Mouse (Mus musculus) stomach, postnatal 0 days (tissue): ENCODE results near the gene Slc16a4. TPM values are rescaled to one million over a fixed set of nuclear protein-coding genes. Genes with fewer than 3 reads are reported as not detected.
A peak's percentile ranks its signal among the peaks of the same experiment; 100 is the strongest.

Experiments
- ATAC-seq: fragments of 200-750 bp; cut with Nextera tagmentation; 2 replicates; pipeline ENCODE4 v1.8.0; 2017; ENCODE audit not compliant: low FRiP score, low TSS enrichment
- DNase-seq: peaks from one replicate; pipeline ENCODE4 v3.0.0-alpha.2; 2016; ENCODE audit warnings: low spot score
- H3K27ac ChIP-seq: fragments of 300-500 bp; sonication (generic); replicated peaks from 2 replicates; pipeline ENCODE4 v1.5.1; 2014; ENCODE audit warnings: mild to moderate bottlenecking, control low read depth
- H3K27me3 ChIP-seq: fragments of 300-500 bp; sonication (generic); 2 replicates; pipeline ENCODE4 v1.6.1; 2014; ENCODE audit warnings: low read length; ENCODE audit not compliant: control insufficient read depth, insufficient read depth
- H3K36me3 ChIP-seq: fragments of 300-500 bp; sonication (generic); 2 replicates; pipeline ENCODE4 v1.6.1; 2014; ENCODE audit warnings: low read length, mixed read lengths; ENCODE audit not compliant: control insufficient read depth, insufficient read depth
- H3K4me1 ChIP-seq: fragments of 300-500 bp; sonication (generic); replicated peaks from 2 replicates; pipeline ENCODE4 v1.6.1; 2014; ENCODE audit warnings: antibody characterized with exemption; ENCODE audit not compliant: control insufficient read depth, insufficient read depth
- H3K4me2 ChIP-seq: fragments of 300-500 bp; sonication (generic); replicated peaks from 2 replicates; pipeline ENCODE4 v1.6.1; 2014; ENCODE audit warnings: low read depth, mild to moderate bottlenecking, control low read depth, moderate library complexity
- H3K4me3 ChIP-seq: fragments of 300-500 bp; sonication (generic); 2 replicates; pipeline ENCODE4 v1.5.1; 2014; ENCODE audit warnings: low read depth, low read length, control low read depth
- H3K9ac ChIP-seq: fragments of 300-500 bp; sonication (generic); 2 replicates; pipeline ENCODE4 v1.6.1; 2014; ENCODE audit warnings: mild to moderate bottlenecking, low read length, control low read depth, mixed read lengths
- H3K9me3 ChIP-seq: fragments of 300-500 bp; sonication (generic); 2 replicates; pipeline ENCODE4 v1.6.1; 2016; ENCODE audit warnings: low read length; ENCODE audit not compliant: control insufficient read depth
- CTCF ChIP-seq: IDR thresholded peaks from 2 replicates; pipeline ENCODE4 v1.5.1; 2016; ENCODE audit warnings: antibody characterized with exemption, low read depth, mild to moderate bottlenecking, moderate library complexity
- EP300 ChIP-seq: optimal IDR thresholded peaks from 2 replicates; pipeline ENCODE3; 2016; ENCODE audit warnings: antibody characterized with exemption
- whole genome bisulfite sequencing: fragments of 180-500 bp; shearing (Covaris S2); extraction: QIAGEN DNeasy Blood & Tissue Kit; methylation state at CpG from one replicate; pipeline ENCODE4 v1.1.7; 2014; 5-methylcytosine and 5-hydroxymethylcytosine counted together
- polyA plus RNA-seq: library from polyadenylated mRNA; unstranded; fragments of >200 nt; fragmentation: Nextera tagmentation; extraction: Ambion mirVana; gene quantifications from 2 replicates; pipeline ENCODE4 v1.2.1, GENCODE M21; 2015

The Slc16a4 gene
- polyA plus RNA-seq, 1 experiment from 2014 or later: 2.1 TPM

- no peak overlapping the region for H3K27ac ChIP-seq
- TF ChIP-seq EP300 (no peak), CTCF (no peak)
- DNase-seq (no peak), ATAC-seq (no peak)
- no peaks in the 10 kb centered on the region for H3K9me3 ChIP-seq
- H3K4me3 ChIP-seq: no peak overlapping the region
- H3K36me3 ChIP-seq: no peaks in the 10 kb centered on the region; the same call in 1 of the 2 replicates
- no peak overlapping the region for H3K9ac ChIP-seq
- no peaks in the 10 kb centered on the region for H3K27me3 ChIP-seq
- WGBS: 93% methylated on average over 2 of the region's 2 CpGs
- H3K4me2 ChIP-seq: no peak overlapping the region
- H3K4me1 ChIP-seq: no peaks in the 10 kb centered on the region
These were observed 30.1 kb downstream of the Slc16a4 start for GRCm38 (mm10) chr3:107321141-107321540.

GRCm38 (mm10) chr3:107321776-107322175, 30.7 kb downstream of the Slc16a4 start:
- H3K4me2 ChIP-seq: no peak overlapping the region
- no peaks in the 10 kb centered on the region; the same call in 1 of the 2 replicates for H3K36me3 ChIP-seq
- H3K4me3 ChIP-seq: no peak overlapping the region
- H3K27me3 ChIP-seq: no peaks in the 10 kb centered on the region
- no peaks in the 10 kb centered on the region for H3K9me3 ChIP-seq
- TF ChIP-seq EP300 (no peak), CTCF (no peak)
- no peak for ATAC-seq
- no peaks in the 10 kb centered on the region for H3K4me1 ChIP-seq
- H3K27ac ChIP-seq: no peak overlapping the region
- DNase-seq: no peak
- H3K9ac ChIP-seq: no peak overlapping the region

- Histone ChIP-seq H3K9ac (no peak overlapping the region), H3K4me2 (no peak overlapping the region), H3K4me1 (peaks cover 5% of the 10 kb centered on the region), H3K9me3 (no peaks in the 10 kb centered on the region), H3K4me3 (no peak overlapping the region), H3K36me3 (peaks cover 3% of the 10 kb centered on the region; the same call in 1 of the 2 replicates), H3K27me3 (no peaks in the 10 kb centered on the region), H3K27ac (no peak overlapping the region)
- 98% methylated on average over 1 of the region's 1 CpGs for WGBS
- ATAC-seq (no peak), DNase-seq (no peak)
- TF ChIP-seq CTCF (no peak), EP300 (no peak)
These were observed 35.4 kb downstream of the Slc16a4 start for GRCm38 (mm10) chr3:107326442-107326841.

DNA sequence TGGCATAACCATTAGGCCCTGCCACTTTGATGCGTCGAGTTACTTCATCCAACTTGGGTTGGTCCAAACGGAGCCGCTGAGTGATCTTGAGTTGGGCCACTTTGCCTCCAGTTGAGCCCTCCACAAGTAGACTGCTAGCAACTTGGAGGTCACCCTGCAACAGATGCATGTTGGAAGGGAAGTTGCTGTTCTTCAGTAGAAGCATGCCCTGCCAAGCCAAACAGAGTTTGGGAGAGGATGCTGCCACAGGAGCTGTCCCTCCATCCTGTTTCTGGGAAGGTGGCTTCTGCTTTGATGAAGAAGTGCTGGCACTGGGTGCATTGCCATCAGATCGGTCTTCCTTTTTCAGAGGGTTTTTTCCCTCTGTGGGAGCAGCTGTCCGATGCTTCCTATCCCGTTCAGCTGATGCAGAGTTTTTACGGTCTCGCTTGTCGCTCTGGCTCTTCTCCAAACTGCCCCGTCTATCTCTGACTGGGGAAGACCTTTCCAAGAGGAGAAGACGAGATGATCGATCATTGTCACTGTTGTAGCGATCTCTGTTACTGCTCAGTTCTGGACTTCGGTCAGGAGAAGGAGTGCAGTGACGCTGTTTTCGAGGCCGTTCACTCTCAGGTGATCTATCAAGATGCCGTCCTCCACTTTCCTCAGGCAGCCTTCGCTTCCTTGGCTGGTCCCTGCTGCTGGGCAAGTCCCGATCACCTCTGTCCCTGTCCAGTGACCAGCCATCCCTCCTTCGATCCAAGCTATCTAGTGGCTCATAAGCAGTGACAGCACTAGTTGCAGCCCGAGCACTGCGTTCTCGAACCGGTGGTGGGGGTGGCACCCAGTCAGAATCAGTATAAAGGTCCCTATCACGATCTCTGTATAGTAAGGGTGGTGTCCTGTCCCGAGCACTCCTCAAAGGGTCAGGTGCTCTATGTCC, 39.7 kb downstream of the Slc16a4 start:
- no peaks in the 10 kb centered on the region for H3K9me3 ChIP-seq
- H3K27me3 ChIP-seq: no peaks in the 10 kb centered on the region
- peaks cover 8% of the 10 kb centered on the region for H3K4me1 ChIP-seq
- WGBS: 44% methylated on average over 28 of the region's 28 CpGs
- no peak for ATAC-seq
- 0 out of 2 replicates have a peak, but pooled peaks cover 3% of the 10 kb centered on the region for H3K36me3 ChIP-seq
- TF ChIP-seq CTCF: no peak
- TF ChIP-seq EP300: no peak
- no peak overlapping the region for H3K4me3 ChIP-seq
- DNase-seq: no peak
- no peak overlapping the region for H3K9ac ChIP-seq
- peak overlapping the region; percentile 91 for H3K4me2 ChIP-seq
- no peak overlapping the region for H3K27ac ChIP-seq

GRCm38 (mm10) chr3:107331746-107332126, 40.7 kb downstream of the Slc16a4 start:
- H3K27ac ChIP-seq: peak overlapping the region; percentile 93
- no peak for TF ChIP-seq EP300
- TF ChIP-seq CTCF: no peak
- H3K9me3 ChIP-seq: no peaks in the 10 kb centered on the region
- peak overlapping the region; percentile 90 for H3K9ac ChIP-seq
- H3K27me3 ChIP-seq: no peaks in the 10 kb centered on the region
- WGBS: 12% methylated on average over 17 of the region's 17 CpGs
- H3K4me2 ChIP-seq: peak overlapping the region; percentile 91
- H3K4me1 ChIP-seq: peaks cover 8% of the 10 kb centered on the region
- no peak for ATAC-seq
- peak overlapping the region; percentile 97 for H3K4me3 ChIP-seq
- no peak for DNase-seq
- 0 out of 2 replicates have a peak, but pooled peaks cover 3% of the 10 kb centered on the region for H3K36me3 ChIP-seq
